ENCODE assay signal across 8 mouse cellular contexts in the genomic region with DNA sequence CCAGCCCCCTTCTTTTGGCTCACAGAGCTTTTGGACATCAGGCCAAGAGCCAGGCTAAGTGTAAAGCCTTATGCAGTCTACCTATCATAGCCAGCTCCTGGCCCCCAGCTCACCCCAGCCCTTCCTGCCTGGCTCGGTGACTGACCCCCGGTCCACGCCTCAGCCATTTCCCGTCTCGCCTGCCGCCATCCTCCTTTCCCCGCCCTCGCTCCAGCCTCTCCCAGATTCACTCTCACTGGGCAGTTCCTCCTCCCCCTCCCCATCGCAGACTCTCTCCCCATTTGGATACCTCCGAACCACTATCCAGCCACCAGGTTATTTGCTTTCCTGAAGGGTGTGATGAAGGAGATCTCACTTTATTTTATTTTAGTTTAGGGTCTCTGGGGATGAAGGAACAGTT. TPM values are rescaled to one million over a fixed set of nuclear protein-coding genes. Genes with fewer than 3 reads are reported as not detected.
DNase-seq lines count a peak whose midpoint lies in the region; ATAC-seq and TF ChIP-seq lines count a peak whose summit lies in the region.

No protein-coding gene starts in this region.

- TF ChIP-seq POLR2A in heart, adult 2 months (IDR thresholded peaks at IDR 0.05; ENCODE audit: insufficient read depth, low read depth, low read length): no peak

- no peaks in the 10 kb centered on the region for H3K79me2 ChIP-seq in heart, adult 2 months (replicated peaks; ENCODE audit: control insufficient read depth, insufficient read depth, low read length)

- peak overlapping the region; percentile 35 for H3K4me3 ChIP-seq in heart, adult 2 months
- peak overlapping the region; percentile 41 for H3K4me3 ChIP-seq in kidney, embryonic 16.5 days (ENCODE audit: low read length)
- peak overlapping the region; percentile 16 for H3K4me3 ChIP-seq in midbrain, embryonic 12.5 days

- H3K9me3 ChIP-seq in kidney, embryonic 16.5 days (ENCODE audit: low read length): no peaks in the 10 kb centered on the region
- H3K9me3 ChIP-seq in midbrain, embryonic 12.5 days: no peaks in the 10 kb centered on the region

- peak; percentile 15 for DNase-seq in gastrocnemius, adult 18-20 months (ENCODE audit: low spot score)
- no peak for DNase-seq in gastrocnemius, postnatal 10 days
- DNase-seq in heart, adult 2 months: peak; percentile 44 to 55
- no peak for DNase-seq in layer of hippocampus, adult 8-10 months (ENCODE audit: low spot score in 2 of 2)
- DNase-seq in cerebellum, postnatal 36 days: no peak
- DNase-seq in cerebellum, adult 9-11 months: no peak

- intact Hi-C loops in heart, adult 2 months (cut with DNase I): no loop called here

- peaks cover 8% of the 10 kb centered on the region for H3K4me1 ChIP-seq in heart, adult 2 months (ENCODE audit: control insufficient read depth, insufficient read depth, low read length)
- H3K4me1 ChIP-seq in kidney, embryonic 16.5 days (ENCODE audit: insufficient read depth, low read length): peaks cover 45% of the 10 kb centered on the region
- peaks cover 44% of the 10 kb centered on the region for H3K4me1 ChIP-seq in midbrain, embryonic 12.5 days

- H3K9ac ChIP-seq in heart, adult 2 months (ENCODE audit: low read depth, low read length): no peak overlapping the region
- H3K9ac ChIP-seq in kidney, embryonic 16.5 days (replicated peaks; ENCODE audit: low read length): no peak overlapping the region
- H3K9ac ChIP-seq in midbrain, embryonic 12.5 days (replicated peaks): no peak overlapping the region

- H3K27ac ChIP-seq in heart, adult 2 months: peak overlapping the region; percentile 23; the same call in 1 of the 2 replicates
- H3K27ac ChIP-seq in kidney, embryonic 16.5 days (ENCODE audit: low read length): no peak overlapping the region
- H3K27ac ChIP-seq in midbrain, embryonic 12.5 days (replicated peaks): no peak overlapping the region

- TF ChIP-seq EP300 in heart, adult 2 months (IDR thresholded peaks at IDR 0.05; ENCODE audit: insufficient read depth, low read depth, low read length): no peak

- H3K4me2 ChIP-seq in kidney, embryonic 16.5 days (replicated peaks; ENCODE audit: low read depth, low read length): peak overlapping the region; percentile 50
- peak overlapping the region; percentile 39; the same call in 1 of the 2 replicates for H3K4me2 ChIP-seq in midbrain, embryonic 12.5 days (replicated peaks)

- H3K36me3 ChIP-seq in heart, adult 2 months (ENCODE audit: control insufficient read depth, insufficient read depth, low read length): no peaks in the 10 kb centered on the region
- no peaks in the 10 kb centered on the region for H3K36me3 ChIP-seq in kidney, embryonic 16.5 days (ENCODE audit: insufficient read depth, low read length)
- H3K36me3 ChIP-seq in midbrain, embryonic 12.5 days: no peaks in the 10 kb centered on the region

- no peak for TF ChIP-seq CTCF in heart, adult 2 months (IDR thresholded peaks at IDR 0.05)

- WGBS in heart, adult 2 months: 20% methylated on average over 10 of the region's 10 CpGs
- 2% methylated on average over 10 of the region's 10 CpGs for WGBS in kidney, embryonic 16.5 days
- WGBS in midbrain, embryonic 12.5 days: 3% methylated on average over 10 of the region's 10 CpGs

- H3K27me3 ChIP-seq in heart, adult 2 months (ENCODE audit: control insufficient read depth, insufficient read depth, low read length): peaks cover 5% of the 10 kb centered on the region
- H3K27me3 ChIP-seq in kidney, embryonic 16.5 days (ENCODE audit: insufficient read depth, low read length): peaks cover 73% of the 10 kb centered on the region
- H3K27me3 ChIP-seq in midbrain, embryonic 12.5 days: peaks cover 82% of the 10 kb centered on the region

- no peak for ATAC-seq in kidney, embryonic 16.5 days (ENCODE audit: low FRiP score, low TSS enrichment)
- ATAC-seq in midbrain, embryonic 12.5 days (ENCODE audit: low FRiP score, low read depth): no peak

RNA-seq across cellular contexts. Expression of a gene that starts 0.8 kb away (rescaled TPM):
- 1 to 10 TPM in 1 of 2 experiments, under 1 TPM in 1; 0.75 to 1.5 TPM for total RNA-seq in gastrocnemius, adult 18-20 months (2021)
- total RNA-seq in gastrocnemius, postnatal 10 days (2021): 1 to 10 TPM; 3.6 to 4.0 TPM
- total RNA-seq in heart, adult 2 months (2021): 1 to 10 TPM in 1 of 2 experiments, under 1 TPM in 1; 0.73 to 1.5 TPM
- polyA plus RNA-seq in heart, adult 2 months (2012; rRNA removed): 0.94 and 1.8 TPM in 2 replicates
- polyA plus RNA-seq in kidney, embryonic 16.5 days (2015; fragmentation: Nextera tagmentation; extraction: Ambion mirVana): 1.4 and 1.8 TPM in 2 replicates
- 0.56 and 0.66 TPM in 2 replicates for polyA plus RNA-seq in midbrain, embryonic 12.5 days (2016; fragmentation: Nextera tagmentation; extraction: Ambion mirVana)
- under 1 TPM in 3 of 4 experiments, not detected in 1; 0.18 to 0.34 (median 0.23) TPM for total RNA-seq in layer of hippocampus, adult 8-10 months (2022)

RNA-seq across cellular contexts. Expression of a gene that starts 3.2 kb away (rescaled TPM):
- 1 to 10 TPM; 1.3 TPM for total RNA-seq in gastrocnemius, adult 18-20 months (2021)
- total RNA-seq in gastrocnemius, postnatal 10 days (2021): 1 to 10 TPM; 2.1 to 2.7 TPM
- 1 to 10 TPM; 1.6 to 2.3 TPM for total RNA-seq in heart, adult 2 months (2021)
- 3.7 and 4.4 TPM in 2 replicates for polyA plus RNA-seq in heart, adult 2 months (2012; rRNA removed)
- 16.7 and 18.3 TPM in 2 replicates for polyA plus RNA-seq in kidney, embryonic 16.5 days (2015; fragmentation: Nextera tagmentation; extraction: Ambion mirVana)
- 20.1 and 22.9 TPM in 2 replicates for polyA plus RNA-seq in midbrain, embryonic 12.5 days (2016; fragmentation: Nextera tagmentation; extraction: Ambion mirVana)
- total RNA-seq in layer of hippocampus, adult 8-10 months (2022): 10 to 100 TPM in 1 of 4 experiments, 1 to 10 TPM in 3; 4.9 to 10.4 (median 7.9) TPM

RNA-seq across cellular contexts. Expression of a gene that starts 20.5 kb away (rescaled TPM):
- 1 to 10 TPM; 4.8 to 4.9 TPM for total RNA-seq in gastrocnemius, adult 18-20 months (2021)
- 1 to 10 TPM; 8.1 to 9.9 TPM for total RNA-seq in gastrocnemius, postnatal 10 days (2021)
- 10 to 100 TPM in 1 of 2 experiments, 1 to 10 TPM in 1; 7.1 to 11.1 TPM for total RNA-seq in heart, adult 2 months (2021)
- 23.2 and 25.0 TPM in 2 replicates for polyA plus RNA-seq in heart, adult 2 months (2012; rRNA removed)
- polyA plus RNA-seq in kidney, embryonic 16.5 days (2015; fragmentation: Nextera tagmentation; extraction: Ambion mirVana): 17.6 and 18.9 TPM in 2 replicates
- polyA plus RNA-seq in midbrain, embryonic 12.5 days (2016; fragmentation: Nextera tagmentation; extraction: Ambion mirVana): 37.1 and 40.7 TPM in 2 replicates
- 10 to 100 TPM; 17.9 to 21.8 (median 19.6) TPM for total RNA-seq in layer of hippocampus, adult 8-10 months (2022)

RNA-seq across cellular contexts. Expression of a gene that starts 26.5 kb away (rescaled TPM):
- 10 to 100 TPM; 43.2 to 50.1 TPM for total RNA-seq in gastrocnemius, adult 18-20 months (2021)
- 10 to 100 TPM; 46.9 to 59.9 TPM for total RNA-seq in gastrocnemius, postnatal 10 days (2021)
- total RNA-seq in heart, adult 2 months (2021): 10 to 100 TPM; 51.3 to 56.5 TPM
- polyA plus RNA-seq in heart, adult 2 months (2012; rRNA removed): 17.1 and 17.7 TPM in 2 replicates
- polyA plus RNA-seq in kidney, embryonic 16.5 days (2015; fragmentation: Nextera tagmentation; extraction: Ambion mirVana): 12.4 and 14.1 TPM in 2 replicates
- polyA plus RNA-seq in midbrain, embryonic 12.5 days (2016; fragmentation: Nextera tagmentation; extraction: Ambion mirVana): 13.4 and 13.8 TPM in 2 replicates
- 10 to 100 TPM; 77.8 to 96.0 (median 89.6) TPM for total RNA-seq in layer of hippocampus, adult 8-10 months (2022)

RNA-seq across cellular contexts. Expression of a gene that starts 36.9 kb away (rescaled TPM):
- total RNA-seq in gastrocnemius, adult 18-20 months (2021): 10 to 100 TPM; 15.6 to 29.6 TPM
- 100 to 1,000 TPM; 188 to 204 TPM for total RNA-seq in gastrocnemius, postnatal 10 days (2021)
- 100 to 1,000 TPM; 129 to 144 TPM for total RNA-seq in heart, adult 2 months (2021)
- polyA plus RNA-seq in heart, adult 2 months (2012; rRNA removed): 534 and 728 TPM in 2 replicates
- 1,826 and 1,900 TPM in 2 replicates for polyA plus RNA-seq in kidney, embryonic 16.5 days (2015; fragmentation: Nextera tagmentation; extraction: Ambion mirVana)
- 1,566 and 1,635 TPM in 2 replicates for polyA plus RNA-seq in midbrain, embryonic 12.5 days (2016; fragmentation: Nextera tagmentation; extraction: Ambion mirVana)
- total RNA-seq in layer of hippocampus, adult 8-10 months (2022): 100 to 1,000 TPM; 488 to 526 (median 515) TPM

Comparison
In these comparisons a context has a peak if more than half of its experiments do, and no peak if none do; other contexts are left out.
1. DNase-seq: peak in gastrocnemius, adult 18-20 months (single experiment) and heart, adult 2 months (2 of 2); none in gastrocnemius, postnatal 10 days (single experiment), layer of hippocampus, adult 8-10 months (0 of 2), cerebellum, postnatal 36 days (0 of 2) and cerebellum, adult 9-11 months (single experiment).
2. Peak in every context shown above with its lines, with median percentiles within 50 percentile points of each other: H3K4me3 ChIP-seq.